ENCODE assay signal across 15 mouse cellular contexts in genomic region chr6:98754487-98754886, GRCm38 (mm10).
"Had no signal": no experiment of that assay in that cellular context is flagged by ENCODE, and none has a peak within 500 bp of the region (broad histone marks: within the 10 kb centered on the region; RNA-seq: fewer than 3 reads in every experiment).

No protein-coding gene starts in this region.

- H3K27me3 ChIP-seq: limb, embryonic 15.5 days; liver, embryonic 13.5 days; lung, embryonic 15.5 days; neural tube, embryonic 13.5 days had no signal

- H3K4me1 ChIP-seq: limb, embryonic 15.5 days; liver, embryonic 13.5 days; lung, embryonic 15.5 days; neural tube, embryonic 13.5 days had no signal

- H3K27ac ChIP-seq: kidney, postnatal 0 days; limb, embryonic 15.5 days; liver, embryonic 13.5 days; lung, embryonic 15.5 days; neural tube, embryonic 13.5 days had no signal

- H3K9ac ChIP-seq: limb, embryonic 15.5 days; liver, embryonic 13.5 days; liver, postnatal 0 days; lung, embryonic 15.5 days; neural tube, embryonic 13.5 days had no signal

- H3K4me3 ChIP-seq: limb, embryonic 15.5 days; liver, embryonic 13.5 days; lung, embryonic 15.5 days; neural tube, embryonic 13.5 days had no signal

- H3K4me2 ChIP-seq: limb, embryonic 15.5 days; liver, embryonic 13.5 days; lung, embryonic 15.5 days; neural tube, embryonic 13.5 days had no signal

- H3K36me3 ChIP-seq: limb, embryonic 15.5 days; liver, embryonic 13.5 days; lung, embryonic 15.5 days; neural tube, embryonic 13.5 days had no signal

- ATAC-seq: intestine, postnatal 0 days; liver, postnatal 0 days had no signal

- H3K9me3 ChIP-seq: limb, embryonic 15.5 days; liver, embryonic 13.5 days; lung, embryonic 15.5 days; neural tube, embryonic 13.5 days had no signal

- DNase-seq: kidney, adult 8-10 months; kidney, postnatal 36 days; layer of hippocampus, adult 9-11 months; layer of hippocampus, postnatal 36 days; liver, embryonic 13.5 days; liver, postnatal 0 days; midbrain, embryonic 14.5 days; right cerebral cortex, adult 18-20 months; right cerebral cortex, postnatal 25 days; thymus, adult 18-20 months had no signal
